Mouse (Mus musculus) gastrocnemius, adult 18-20 months (tissue): ENCODE data around the gene Ssbp3. TPM values are rescaled to one million over a fixed set of nuclear protein-coding genes. Genes with fewer than 3 reads are reported as not detected.

Experiments used
- DNase-seq: peaks from one replicate; pipeline ENCODE4 v3.0.0; 2021; ENCODE audit warnings: low spot score
- total RNA-seq, 2 experiments: library from RNA; stranded (reverse); gene quantifications; 2 replicates each; pipeline ENCODE4 v1.2.3; 2021

Gene Ssbp3
- total RNA-seq, 2 experiments from 2014 or later = 20.5 to 25.5 TPM

GRCm38 (mm10) chr4:106933813-106934482 is 23.4 kb downstream of the Ssbp3 start:
- no peak for DNase-seq

DNA sequence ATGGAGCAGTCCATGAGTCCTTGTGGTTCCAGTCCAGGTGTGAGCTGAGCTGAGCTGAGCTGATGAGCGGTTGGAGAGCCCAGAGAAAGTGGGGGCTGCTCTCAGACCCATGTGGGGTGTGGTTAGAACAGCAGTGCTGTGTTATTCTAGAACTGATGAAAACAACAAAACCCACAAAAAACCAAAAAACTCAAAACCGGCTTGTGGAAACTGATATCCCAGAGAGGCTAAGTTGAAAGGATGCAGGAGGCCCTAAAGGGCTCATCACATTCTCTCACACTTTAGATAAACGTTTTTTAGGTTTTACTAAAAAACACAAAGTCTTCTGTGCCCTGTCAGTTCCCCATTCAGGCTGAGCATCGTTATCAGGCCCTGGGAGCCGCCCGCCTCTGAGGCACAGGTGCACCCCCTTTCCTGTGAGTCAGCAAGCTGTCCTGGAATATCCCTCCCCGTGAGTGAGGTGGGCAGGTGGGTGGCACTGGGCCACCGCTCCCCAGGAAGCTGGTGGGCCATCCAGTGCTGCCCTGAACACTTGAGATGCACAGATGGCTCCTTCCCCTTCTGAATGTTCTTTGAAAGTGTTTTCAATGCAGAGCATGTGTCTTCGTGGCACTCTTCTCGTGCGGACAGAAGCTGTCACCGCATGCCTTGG is 24.6 kb downstream of the Ssbp3 start:
- DNase-seq = no peak

DNA sequence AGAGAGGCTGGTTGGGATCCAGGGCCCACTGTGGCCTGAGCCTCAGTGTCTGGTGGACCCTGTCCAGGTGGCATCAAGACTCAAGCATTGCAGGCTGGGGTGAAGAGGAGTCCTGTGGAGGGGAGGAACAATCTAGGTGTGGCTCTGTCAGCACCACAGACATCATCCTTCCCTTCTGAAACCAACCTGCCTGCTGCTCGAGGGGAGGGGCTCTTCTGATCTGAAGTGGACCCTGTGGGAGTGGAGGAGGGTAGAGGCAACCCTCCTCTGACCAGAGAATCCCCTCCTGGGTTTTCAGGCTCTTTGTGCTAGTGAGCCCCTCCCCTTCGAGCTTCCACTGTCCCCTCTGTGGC is 25.1 kb downstream of the Ssbp3 start:
- no peak for DNase-seq

DNA sequence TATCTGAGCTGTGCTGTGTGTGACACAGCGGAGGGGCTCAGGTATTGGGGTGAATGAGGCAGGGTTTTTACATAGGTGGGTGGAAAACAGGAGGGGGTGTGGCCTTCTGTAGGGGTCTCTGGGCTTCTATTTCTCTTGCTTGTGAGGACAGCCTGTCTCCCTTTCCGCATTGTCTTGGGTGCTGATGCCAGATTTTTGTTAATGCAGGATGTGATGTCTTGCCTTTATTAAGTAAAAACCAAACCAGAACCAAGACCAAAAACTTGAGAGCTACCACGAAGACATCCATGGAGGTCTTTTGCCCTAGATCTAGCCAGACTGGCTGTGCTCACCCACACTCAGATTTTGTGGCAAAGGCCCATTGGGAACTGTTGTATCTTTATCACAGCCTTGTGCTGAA is 25.5 kb downstream of the Ssbp3 start:
- DNase-seq = no peak

DNA sequence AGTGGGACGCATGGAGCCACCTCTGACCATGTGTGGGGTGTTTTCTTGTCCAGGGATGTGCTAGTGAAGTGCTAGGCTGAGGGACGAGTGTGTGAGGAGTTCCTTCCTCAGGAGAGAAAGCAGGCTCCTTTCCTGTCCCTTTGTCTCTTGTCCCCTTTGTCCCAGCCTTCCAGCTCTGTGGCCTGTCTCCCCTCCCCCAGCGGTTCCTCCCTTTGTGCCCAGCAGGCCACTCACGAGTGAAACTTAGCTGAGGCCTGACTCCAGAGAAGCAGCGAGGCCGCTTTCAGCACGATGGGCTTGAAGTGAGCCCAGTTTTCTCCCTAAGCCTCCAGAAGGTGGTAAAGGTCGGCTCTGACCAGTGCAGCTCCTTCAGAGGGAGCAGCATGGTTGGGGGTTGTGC is 26.2 kb downstream of the Ssbp3 start:
- DNase-seq = no peak

DNA sequence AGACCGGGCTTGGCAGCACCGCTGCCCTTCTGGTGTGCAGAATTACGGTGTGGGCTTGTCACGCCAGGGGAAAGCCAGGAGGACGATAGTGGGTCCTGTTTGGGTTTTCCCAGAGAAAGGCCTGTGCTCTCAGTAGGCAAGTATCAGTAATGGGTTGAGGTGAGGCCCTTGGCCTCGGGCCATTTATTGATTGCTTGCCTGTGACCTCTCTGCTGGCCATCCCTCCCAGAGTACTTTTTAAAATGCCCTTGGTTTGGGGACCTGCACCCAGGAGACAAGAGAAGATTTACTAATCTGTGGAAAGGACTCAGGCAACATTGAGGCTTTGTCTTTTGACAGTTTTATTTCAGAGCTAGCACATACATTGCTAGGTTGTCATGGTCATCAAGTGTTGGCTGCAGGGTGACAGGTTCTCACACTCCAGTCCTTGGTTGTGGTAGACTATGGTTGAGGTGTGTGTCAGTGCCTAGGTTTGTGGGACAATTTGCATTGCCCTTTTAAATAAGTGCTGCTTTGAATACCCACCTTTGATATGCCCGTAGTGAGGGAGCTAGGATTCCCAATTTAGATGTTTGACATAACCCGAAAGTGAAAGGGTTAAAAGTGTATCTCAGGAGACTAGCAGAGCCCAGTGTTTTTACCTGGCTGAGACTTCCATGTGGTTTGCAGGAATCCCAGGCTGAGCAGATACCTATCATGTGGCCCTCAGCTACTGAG is 28.2 kb downstream of the Ssbp3 start:
- no peak for DNase-seq

- no peak for DNase-seq
Measured at GRCm38 (mm10) chr4:106939223-106939918, 28.9 kb downstream of the Ssbp3 start.

GRCm38 (mm10) chr4:106939919-106940227 is 29.4 kb downstream of the Ssbp3 start:
- no peak for DNase-seq

DNA sequence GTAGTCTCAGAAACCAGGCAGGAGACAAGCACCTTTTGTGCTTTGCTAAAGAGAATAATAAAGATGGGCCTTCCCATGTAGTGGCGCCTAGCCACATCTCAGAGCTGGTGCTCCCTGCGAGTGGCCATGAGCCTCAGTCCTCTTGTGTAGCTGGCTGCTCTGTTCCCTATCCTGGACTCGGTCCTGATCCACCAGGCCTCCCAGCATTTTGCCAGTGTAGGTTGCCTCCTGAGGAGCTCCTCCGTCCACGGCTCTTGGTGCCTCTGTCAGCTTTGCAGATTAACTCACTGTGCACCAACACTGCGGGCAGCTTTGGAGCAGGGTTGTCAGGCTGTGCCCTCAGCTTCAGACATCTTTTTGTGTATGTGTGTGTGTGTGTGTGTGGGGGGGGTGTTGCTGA is 30.4 kb downstream of the Ssbp3 start:
- DNase-seq = no peak

DNA sequence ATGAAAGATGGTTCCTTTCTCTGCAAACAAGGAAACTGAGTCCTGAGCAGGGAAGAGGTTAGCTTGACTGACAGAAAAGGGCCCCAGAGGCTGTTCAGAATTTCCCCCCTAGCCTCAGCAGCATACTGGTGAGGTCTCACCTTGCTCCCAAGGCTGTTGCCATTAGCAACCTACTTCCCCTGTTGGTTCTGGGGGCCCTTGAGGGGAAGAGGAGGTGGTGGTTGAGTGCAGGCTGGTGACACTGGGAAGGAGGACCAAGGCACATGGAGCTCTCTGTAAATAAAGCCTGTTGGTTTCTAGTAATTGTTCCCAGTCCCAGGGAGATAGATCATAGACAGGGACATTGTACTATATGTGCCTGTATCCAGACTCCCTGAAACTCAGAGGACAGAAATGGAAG is 31.0 kb downstream of the Ssbp3 start:
- no peak for DNase-seq

DNA sequence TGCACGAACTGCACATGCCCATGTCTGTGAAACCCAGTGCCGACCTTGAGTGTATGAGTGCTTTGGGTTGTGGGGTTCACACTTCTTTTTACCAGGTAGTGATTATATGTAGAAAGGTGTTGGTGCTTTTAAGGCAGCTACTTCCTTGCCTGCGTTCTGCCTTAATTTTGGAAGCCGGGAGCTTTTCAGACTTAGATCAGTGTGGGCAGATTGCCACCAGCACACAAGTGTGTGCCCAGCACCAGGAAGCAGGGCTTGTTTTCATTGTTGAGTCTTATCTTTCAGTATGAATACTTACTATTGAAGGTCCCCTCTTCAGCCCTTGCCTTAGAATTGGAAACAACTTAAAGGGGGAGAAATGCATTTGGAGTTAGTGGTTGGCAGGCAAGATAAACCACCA is 32.0 kb downstream of the Ssbp3 start:
- no peak for DNase-seq

DNA sequence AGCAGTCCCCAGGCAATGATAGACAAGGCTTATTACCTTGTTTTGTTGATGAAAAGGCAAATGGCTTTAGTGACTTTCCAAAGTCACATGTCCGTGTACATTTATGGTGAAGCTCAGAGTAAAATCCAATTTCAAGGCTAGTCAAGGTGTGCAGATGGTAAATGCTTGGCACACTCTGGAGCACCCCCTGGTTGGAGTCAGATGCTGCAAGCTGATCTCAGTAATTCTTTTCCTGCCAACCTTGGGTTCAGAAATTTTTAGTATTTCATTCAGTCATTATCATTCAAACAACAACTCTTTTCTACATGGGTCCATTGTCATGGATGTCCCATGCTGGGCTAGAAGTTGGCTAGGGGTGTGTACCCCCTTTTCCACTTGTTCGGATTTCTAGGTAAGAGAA is 33.1 kb downstream of the Ssbp3 start:
- no peak for DNase-seq

GRCm38 (mm10) chr4:106944898-106945297 is 34.4 kb downstream of the Ssbp3 start:
- no peak for DNase-seq

DNA sequence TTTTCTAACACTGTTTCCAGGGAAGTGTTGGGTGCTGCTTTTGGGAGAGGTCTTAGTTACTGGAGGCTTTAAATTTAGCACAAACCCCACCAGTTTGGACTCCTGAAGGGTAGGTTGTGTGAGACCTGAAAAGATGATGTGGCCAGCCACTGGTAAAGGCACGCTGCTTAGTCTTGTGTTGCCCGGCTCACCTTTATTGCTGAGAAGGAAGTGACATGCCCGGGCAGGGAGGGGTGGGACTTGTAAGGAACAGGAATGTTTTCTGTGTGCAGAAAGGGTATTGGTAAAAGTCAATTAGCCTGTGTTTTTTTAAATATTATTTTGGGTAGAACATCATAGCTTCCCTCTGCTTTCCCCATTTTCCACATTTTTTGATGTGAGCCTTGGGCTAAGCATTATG is 37.2 kb downstream of the Ssbp3 start:
- DNase-seq = no peak

DNA sequence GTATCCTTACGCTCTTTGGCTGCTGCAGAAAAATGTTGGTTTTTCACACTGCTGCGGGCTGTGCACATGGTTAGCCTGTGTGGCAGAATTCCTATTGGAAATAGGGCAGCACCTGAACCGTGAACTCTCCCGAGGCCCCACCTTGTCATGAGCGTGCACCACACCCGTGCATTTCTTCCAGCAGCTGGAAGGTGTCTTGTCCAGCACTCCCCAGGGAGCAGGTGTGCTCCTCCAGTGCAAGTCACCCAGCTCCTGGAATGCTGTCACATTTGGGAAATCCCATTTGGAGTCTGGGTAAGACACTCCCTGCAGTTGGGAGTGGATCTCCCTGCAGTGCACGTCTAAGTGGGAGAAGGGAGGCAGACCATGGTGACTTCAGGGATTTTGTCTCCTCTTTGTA is 38.0 kb downstream of the Ssbp3 start:
- DNase-seq = no peak

DNA sequence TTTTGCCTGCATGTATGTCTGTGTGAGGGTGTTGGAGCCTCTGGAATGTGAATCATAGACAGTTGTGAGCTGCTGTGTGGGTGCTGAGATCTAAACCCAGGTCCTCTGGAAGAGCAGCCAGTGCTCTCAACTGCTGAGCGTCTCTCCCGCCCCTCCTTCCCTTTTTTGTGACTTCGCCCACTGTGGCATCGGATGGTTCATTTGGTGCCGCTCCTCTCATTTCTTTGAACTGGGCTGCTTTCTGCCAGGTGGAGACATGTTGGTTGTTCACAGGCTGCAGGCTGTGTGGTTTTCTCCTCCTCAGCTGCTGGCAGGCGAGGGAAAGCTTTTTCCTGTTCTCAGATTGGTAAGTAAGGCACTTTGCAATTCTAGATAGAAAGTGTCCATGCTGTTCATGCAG is 38.7 kb downstream of the Ssbp3 start:
- no peak for DNase-seq

DNA sequence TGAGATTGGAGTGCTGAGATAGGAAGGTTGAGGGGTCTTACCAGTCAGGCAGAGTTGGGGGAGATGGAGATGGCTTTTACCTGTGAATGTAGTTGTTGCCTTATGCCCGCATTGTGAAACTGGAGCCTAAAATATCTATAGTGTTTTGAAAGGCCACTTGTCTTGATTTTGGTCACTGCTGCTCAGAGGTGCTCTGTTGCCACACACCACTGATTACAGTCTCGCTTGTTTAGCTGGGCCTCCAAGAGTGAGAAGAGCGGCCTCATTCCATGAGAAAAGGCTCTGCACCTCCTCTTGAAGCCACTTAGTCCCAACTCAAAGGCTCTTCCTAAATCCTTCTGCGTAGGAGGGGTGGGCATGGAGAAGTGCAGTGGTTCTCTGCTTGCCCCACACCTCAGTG is 40.3 kb downstream of the Ssbp3 start:
- DNase-seq = no peak

DNA sequence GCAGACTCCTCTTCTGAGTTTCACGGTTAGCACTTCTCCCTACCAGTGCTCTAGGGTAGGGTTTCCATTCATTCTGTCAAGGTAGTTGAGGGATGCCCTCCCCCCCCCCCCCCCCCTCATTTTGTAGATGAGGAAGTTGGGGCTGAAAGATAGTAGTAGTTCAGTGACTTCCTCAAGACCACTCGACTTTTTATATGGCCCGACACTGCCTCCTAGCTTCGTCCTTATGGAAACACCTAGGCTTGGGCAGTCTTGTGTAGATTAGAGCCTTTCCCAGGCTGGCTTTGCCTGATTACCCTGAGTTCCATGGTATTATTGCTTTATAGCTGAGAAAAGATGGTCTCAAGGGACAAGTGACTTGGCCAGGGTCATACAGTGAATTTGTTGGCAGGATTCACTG is 41.0 kb downstream of the Ssbp3 start:
- no peak for DNase-seq

GRCm38 (mm10) chr4:106953221-106953620 is 42.7 kb downstream of the Ssbp3 start:
- peak; percentile 30 for DNase-seq

DNA sequence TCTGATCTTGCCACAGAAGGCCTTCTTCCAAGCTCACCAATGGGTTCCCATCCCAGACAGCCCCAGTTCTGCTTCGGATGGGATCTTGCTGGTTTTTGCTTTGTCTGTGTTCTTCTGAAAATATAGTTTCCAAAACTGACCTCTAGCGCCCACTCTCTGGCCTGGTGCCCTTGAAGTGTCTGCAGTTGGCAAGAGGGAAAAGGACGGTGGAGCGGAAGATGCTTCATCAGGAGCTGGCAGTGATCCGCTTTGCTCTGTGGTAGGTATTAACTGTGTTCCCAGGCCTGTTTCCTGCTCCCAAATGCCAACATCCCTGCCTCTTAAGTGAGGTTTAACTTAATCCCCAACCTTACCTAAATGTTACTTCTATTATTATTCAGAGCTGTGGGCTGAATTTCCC is 43.3 kb downstream of the Ssbp3 start:
- DNase-seq = no peak

DNA sequence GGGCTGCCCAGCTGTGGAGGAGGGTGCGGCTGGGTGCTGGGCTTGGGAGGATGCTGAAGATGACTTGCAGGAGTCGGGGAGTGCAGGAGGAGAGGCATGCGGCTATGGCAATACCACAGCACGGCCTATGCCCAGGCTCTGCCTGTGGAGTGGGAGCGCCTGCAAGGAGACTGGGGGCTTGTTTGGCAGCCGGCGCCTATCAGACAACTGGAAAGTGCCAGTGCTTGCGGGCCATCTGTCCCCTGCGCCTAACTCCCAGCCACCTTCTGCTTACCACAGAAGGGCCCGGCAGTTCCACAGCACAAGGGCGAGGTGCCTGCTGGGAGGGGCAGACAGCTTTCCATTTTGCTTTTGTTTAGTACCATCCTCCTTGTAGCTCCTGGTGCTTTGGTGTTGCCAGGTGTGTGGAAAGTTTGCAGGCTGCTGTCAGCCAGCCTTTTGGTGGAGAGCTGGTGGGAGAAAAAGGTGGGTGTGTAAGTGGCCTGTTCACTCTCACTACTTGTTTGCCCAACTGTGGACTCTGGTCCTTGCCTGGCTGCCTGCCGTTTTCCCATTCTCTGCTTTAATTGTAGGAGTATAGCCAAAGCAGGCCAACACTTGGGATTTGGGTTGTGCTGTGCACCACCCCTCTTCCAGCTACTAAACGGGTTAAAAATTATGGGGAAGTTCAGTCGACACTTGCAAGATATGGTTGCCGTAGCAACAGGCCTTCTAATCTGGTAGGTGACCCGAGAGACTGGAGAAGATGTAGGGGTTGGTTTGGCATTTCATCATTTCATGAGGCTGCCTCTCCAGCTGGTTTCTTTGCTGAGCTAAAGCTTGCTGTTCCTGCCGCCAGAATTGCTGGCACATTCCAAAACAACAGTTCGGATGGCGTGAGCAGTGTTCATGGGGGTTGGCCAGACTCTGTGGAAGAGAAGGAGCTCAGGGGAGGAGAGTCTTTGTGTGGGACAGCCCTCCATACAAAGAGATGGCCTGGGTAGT is 45.5 kb downstream of the Ssbp3 start:
- no peak for DNase-seq
